Comparison of ENCODE assay signal across 13 mouse cellular contexts in genomic region chr9:116909511-116909910, GRCm38 (mm10).
"Had no signal": no experiment of that assay in that cellular context is flagged by ENCODE, and none has a peak within 500 bp of the region (broad histone marks: within the 10 kb centered on the region; RNA-seq: fewer than 3 reads in every experiment).

No protein-coding gene starts in this region.

- H3K4me1 ChIP-seq: liver, embryonic 13.5 days had no signal

- H3K9me3 ChIP-seq: liver, embryonic 13.5 days; midbrain, embryonic 10.5 days had no signal

- H3K27ac ChIP-seq: kidney, postnatal 0 days; limb, embryonic 12.5 days; liver, embryonic 13.5 days; midbrain, embryonic 10.5 days had no signal

- H3K4me2 ChIP-seq: limb, embryonic 12.5 days; liver, embryonic 13.5 days had no signal

- H3K9ac ChIP-seq: limb, embryonic 12.5 days; liver, embryonic 13.5 days; liver, postnatal 0 days had no signal

- H3K4me3 ChIP-seq: limb, embryonic 12.5 days; liver, embryonic 13.5 days; midbrain, embryonic 10.5 days had no signal

- H3K27me3 ChIP-seq: limb, embryonic 12.5 days; liver, embryonic 13.5 days had no signal

- ATAC-seq: midbrain, embryonic 16.5 days had no signal

- H3K36me3 ChIP-seq: limb, embryonic 12.5 days; liver, embryonic 13.5 days; midbrain, embryonic 10.5 days had no signal

- DNase-seq: kidney, adult 9 months; kidney, postnatal 36 days; layer of hippocampus, adult 9-11 months; layer of hippocampus, postnatal 36 days; liver; liver, embryonic 13.5 days; liver, postnatal 0 days; right cerebral cortex, postnatal 14 days; thymus, postnatal 4 days had no signal
